Mouse (Mus musculus) layer of hippocampus, postnatal 10 days (tissue): ENCODE measurements around the gene Ccdc86. TPM values are rescaled to one million over a fixed set of nuclear protein-coding genes. Genes with fewer than 3 reads are reported as not detected.
A peak's percentile ranks its signal among the peaks of the same experiment; 100 is the strongest.

ENCODE experiments used
- DNase-seq, 2 experiments: peaks; one replicate each; pipeline ENCODE4 v3.0.0; 2021; ENCODE audit warnings: low spot score in 2 of 2
- total RNA-seq, 2 experiments: library from RNA; stranded (reverse); gene quantifications; 2 replicates each; pipeline ENCODE4 v1.2.3; 2021

Gene Ccdc86
- total RNA-seq, 2 experiments from 2014 or later, result 9.3 to 9.9 TPM

- no peak for DNase-seq
These were observed 34.8 kb downstream of the Ccdc86 start for GRCm38 (mm10) chr19:10914291-10914690.

- DNase-seq, result no peak
These were observed 39.9 kb downstream of the Ccdc86 start for GRCm38 (mm10) chr19:10909087-10909721.

DNA sequence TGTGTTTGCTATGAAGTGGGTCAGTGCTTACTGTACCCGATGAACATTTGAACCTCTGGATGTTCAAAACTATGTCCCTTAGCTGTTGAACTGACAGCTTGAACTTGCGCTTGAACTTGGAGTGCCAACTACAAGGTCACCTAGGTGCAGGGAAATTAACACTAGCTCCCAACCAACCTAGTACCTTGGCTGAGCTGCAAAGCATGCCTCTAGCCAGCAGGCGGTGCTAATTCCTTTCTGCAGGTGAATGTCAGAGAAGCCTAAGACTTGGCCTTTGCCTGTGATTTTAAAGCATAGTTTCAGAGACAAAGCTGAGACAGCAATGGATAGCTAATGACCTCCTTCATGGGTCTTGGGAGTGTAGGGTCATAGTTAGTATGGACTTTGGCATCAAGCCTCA is 41.2 kb downstream of the Ccdc86 start:
- peak; percentile 62 to 69 for DNase-seq

DNA sequence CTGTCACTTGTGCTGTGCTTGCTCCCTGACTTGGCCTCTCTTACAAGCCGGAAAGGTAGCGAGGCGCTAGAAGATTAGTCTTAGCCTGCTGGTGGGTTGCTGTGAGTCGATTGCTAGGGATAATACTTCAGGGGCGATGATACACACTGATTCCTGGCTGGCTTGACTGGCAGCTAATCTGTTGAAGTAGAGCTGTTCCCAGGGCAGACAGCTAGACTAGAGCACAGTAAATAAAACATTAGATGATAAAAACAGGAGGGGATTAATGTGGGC is 43.4 kb downstream of the Ccdc86 start:
- no peak for DNase-seq

DNA sequence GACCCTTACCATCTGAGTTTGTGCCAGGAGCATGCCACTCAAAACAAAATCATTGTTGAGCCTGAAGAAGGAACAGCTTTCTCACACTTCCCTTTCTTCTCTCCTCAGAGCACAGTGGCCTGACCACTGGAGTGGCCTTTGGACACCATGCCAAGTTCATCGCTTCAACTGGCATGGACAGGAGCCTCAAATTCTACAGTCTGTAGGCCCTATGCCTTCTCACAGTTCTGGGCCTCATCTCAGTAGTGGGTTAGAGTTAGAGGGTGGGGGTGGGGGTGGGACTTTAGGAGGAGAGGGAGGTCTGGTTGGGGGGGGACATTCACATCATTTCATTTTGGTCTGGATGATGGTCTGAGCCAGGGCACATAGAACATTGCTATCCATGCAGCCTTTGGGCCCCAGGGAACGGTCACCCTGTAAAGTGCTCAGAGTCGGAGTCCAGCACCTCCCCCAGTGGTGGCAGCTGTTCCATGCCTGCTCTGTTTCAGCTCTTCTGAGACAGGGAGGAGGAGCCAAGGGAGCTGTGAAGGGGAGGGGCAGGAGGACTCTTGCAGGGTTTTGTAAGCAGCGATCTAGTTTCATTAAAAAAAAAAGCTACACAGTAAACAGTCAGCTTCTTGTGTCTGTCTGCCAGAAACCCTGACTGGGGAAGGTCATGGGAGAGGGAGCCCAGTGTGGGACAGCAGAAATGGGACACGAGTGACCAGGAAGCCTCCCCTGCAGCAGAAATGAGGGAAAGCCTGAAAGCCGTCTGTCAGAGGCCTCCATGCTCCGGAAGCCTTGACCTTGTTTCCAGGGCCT is 43.9 kb downstream of the Ccdc86 start:
- DNase-seq, result peak; percentile 32 to 61

GRCm38 (mm10) chr19:10904512-10904911 is 44.6 kb downstream of the Ccdc86 start:
- DNase-seq, result no peak

GRCm38 (mm10) chr19:10901046-10901445 is 48.0 kb downstream of the Ccdc86 start:
- DNase-seq, result no peak

GRCm38 (mm10) chr19:10900315-10900714 is 48.8 kb downstream of the Ccdc86 start:
- DNase-seq, result no peak

GRCm38 (mm10) chr19:10897491-10897890 is 51.6 kb downstream of the Ccdc86 start:
- DNase-seq, result no peak

DNA sequence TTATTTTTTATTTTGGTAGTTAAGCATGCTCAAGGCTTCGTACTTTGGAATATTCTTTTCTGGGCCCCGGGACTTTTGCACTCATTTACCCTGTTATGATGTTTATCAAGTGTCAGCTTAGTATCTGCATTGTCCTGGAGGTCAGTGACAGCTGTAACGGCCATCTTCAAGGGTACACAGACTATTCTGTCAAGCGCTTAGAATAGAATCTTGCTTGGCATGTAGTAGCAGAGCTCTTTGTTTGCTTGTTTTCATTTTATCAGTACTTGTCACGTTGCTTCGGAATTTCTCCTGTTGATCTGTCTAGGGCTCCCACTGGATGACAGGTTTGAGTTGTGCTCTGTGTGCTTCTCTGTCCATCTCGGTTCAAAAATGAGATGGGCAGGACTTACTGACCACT is 52.2 kb downstream of the Ccdc86 start:
- DNase-seq, result no peak

DNA sequence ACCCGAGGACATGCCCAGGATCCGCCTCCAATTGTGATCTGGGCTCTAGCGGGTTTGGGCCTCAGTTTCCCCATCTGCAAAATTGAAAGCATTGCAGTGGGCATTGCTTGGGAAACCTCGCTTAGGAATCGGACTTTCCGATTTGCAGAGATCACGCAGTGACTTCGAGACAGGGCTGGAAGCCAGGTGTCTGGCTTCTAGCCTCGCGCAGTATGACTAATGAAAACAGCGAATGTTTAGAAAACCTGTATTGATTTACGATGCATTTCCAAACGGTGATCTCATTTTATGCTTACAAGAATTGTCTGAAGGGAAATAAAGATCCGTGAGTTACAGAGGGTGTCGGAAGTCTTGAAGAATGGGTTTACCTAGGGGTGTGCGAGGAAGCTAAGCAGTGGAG is 53.4 kb downstream of the Ccdc86 start:
- DNase-seq, result no peak

DNA sequence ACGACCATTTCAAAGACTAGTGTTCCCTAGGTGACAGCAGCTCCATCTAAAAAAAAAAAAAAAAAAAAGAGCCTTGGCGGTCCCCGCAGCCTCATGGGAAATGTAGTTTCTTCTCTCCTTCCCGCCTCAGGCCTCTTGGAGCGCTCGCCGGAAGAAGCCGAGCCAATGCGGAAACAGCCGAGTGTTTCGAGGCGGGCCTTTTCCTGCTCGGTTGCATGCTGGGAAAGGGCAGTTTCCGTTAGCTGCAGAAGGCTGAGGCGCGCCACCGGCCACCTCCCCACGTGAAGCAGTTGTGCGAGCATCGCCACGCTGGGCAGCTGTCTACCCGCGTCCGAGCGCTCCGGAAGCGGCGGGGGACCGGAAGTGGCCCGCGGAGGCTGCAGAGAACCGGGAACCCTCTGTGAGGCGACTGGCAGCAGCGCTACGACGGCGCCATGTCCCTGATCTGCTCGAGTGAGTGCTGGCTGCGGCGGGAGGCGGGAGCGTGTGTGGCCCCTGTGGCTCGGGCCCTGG is 54.0 kb downstream of the Ccdc86 start, which contains the start of gene Prpf19:
Gene Prpf19, plus strand, starts transcription at position 216 of the 513 bp plus-strand sequence.
- peak; percentile 99 to 100 for DNase-seq

DNA sequence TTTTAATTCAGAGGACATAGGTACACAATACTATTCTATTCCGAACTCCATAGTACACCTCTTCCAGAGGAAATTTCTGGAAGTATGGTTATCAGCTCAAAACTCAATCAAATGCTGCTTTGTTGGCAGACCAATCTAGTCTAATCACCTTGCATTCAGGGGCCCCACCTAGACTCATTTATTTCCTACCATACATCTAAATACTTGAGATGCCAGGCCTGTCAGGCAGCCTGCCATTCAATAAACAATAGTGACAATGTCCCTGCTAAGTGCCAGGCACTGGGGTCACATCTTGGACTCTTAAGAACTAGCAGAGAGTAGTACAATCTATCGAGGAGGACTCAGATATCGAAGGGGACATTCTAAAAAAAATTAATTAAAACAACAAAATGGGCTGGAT is 56.9 kb downstream of the Ccdc86 start:
- DNase-seq, result no peak

Other genes with a start within 250 kb of the Ccdc86 start
- under 1 TPM; 0.29 to 0.32 TPM for gene Cd5, start 210.3 kb downstream of the Ccdc86 start, total RNA-seq
- not detected for gene Cd6, start 119.2 kb downstream of the Ccdc86 start, total RNA-seq
- 1 to 10 TPM; 1.1 to 1.5 TPM for gene Slc15a3, start 109.5 kb downstream of the Ccdc86 start, total RNA-seq
- gene Tmem132a, start 79.3 kb downstream of the Ccdc86 start, total RNA-seq, result 100 to 1,000 TPM; 250 to 259 TPM
- gene Tmem109, start 67.3 kb downstream of the Ccdc86 start, total RNA-seq, result 10 to 100 TPM; 36.4 to 37.3 TPM
- 100 to 1,000 TPM; 191 to 208 TPM for gene Prpf19, start 54.0 kb downstream of the Ccdc86 start, total RNA-seq
- gene Zp1, start 28.6 kb downstream of the Ccdc86 start, total RNA-seq, result not detected
- under 1 TPM; 0.29 to 0.39 TPM for gene Ptgdr2, start 12.1 kb downstream of the Ccdc86 start, total RNA-seq
- gene Ms4a10, start 25.4 kb upstream of the Ccdc86 start, total RNA-seq, result not detected
- gene Ms4a15, start 44.0 kb upstream of the Ccdc86 start, total RNA-seq, result not detected
- gene Ms4a18, start 68.8 kb upstream of the Ccdc86 start, total RNA-seq, result not detected
- not detected for gene Ms4a8a, start 131.8 kb upstream of the Ccdc86 start, total RNA-seq
- not detected for gene 1700017D01Rik, start 181.6 kb upstream of the Ccdc86 start, total RNA-seq
- not detected for gene 1700025F22Rik, start 216.1 kb upstream of the Ccdc86 start, total RNA-seq
- gene Ms4a13, start 247.5 kb upstream of the Ccdc86 start, total RNA-seq, result not detected